Mouse (Mus musculus) c-Kit-negative CD71-positive TER-119-positive erythroid progenitor cells, embryonic 14.5 days (primary cell): Measurements from ENCODE around the gene Vmn2r79.
"Not testable (repeated sequence)": the region's sequence is repeated elsewhere in the genome, so short reads cannot be mapped to it uniquely, and the experiment has no call there.

ENCODE experiments used
- DNase-seq: peaks from one replicate; pipeline ENCODE4 v3.0.0-alpha.2; 2013; ENCODE audit warnings: low read depth, low spot score

Vmn2r79 gene

DNA sequence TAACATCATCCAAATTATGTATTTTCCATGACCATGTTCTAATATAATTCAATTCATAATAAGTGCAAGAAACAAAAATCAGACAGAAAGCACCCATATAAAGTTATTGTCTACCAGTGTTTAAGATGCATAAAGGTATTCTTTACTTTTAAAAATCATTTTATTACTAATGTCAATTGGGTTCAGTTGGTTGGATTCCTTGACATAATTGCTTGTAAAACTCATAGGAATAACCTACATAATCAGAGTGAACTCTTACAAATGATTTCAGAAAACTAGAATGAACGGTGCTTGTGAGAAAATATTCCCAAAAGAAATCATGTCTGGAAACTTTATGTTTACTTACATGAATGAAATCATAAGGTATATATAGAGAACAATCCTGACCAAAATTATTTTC is at the start of gene Vmn2r79:
TSS of gene Vmn2r79 (plus strand) at position 301 of the 400 bp plus-strand sequence.
- not testable (repeated sequence) for DNase-seq

DNA sequence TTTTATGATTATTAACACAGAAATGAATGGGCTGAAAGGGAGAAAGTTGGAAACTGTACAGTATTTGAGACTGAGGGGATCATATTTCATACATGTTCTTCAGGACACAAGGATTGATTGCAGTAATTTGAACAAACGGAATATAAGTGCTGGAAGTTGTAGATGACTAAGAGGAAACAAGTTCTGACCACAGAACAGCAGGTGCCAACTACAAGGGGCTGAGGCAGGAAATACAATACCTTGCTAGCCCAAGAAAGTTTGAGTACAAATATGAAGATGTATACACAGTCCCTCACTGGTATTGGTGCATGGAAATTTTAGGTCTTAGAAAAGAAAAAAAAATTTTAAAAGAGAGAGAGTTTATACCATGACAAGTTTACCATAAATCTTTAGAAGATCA is 1.2 kb upstream of the Vmn2r79 start:
- DNase-seq = no peak

DNA sequence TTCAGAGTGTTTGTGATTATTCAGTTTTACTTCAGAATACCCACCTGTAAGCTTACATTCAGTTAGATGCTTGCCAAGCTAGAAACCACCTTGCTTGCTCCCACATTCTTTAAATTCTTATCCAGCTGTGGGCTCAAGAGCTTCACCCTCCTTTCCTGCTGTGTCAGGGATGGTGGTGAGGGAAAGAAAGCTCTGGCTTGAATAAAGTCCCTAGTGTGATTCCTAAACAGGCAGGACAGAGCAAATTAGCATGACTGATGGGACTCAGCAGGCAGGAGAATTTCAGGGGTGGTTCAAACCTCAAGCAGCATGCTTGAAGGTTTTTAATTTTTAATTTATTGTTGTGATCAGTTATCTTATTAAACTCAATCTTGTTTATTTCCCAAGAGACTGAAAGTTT is 30.6 kb downstream of the Vmn2r79 start:
- DNase-seq = not testable (repeated sequence)

DNA sequence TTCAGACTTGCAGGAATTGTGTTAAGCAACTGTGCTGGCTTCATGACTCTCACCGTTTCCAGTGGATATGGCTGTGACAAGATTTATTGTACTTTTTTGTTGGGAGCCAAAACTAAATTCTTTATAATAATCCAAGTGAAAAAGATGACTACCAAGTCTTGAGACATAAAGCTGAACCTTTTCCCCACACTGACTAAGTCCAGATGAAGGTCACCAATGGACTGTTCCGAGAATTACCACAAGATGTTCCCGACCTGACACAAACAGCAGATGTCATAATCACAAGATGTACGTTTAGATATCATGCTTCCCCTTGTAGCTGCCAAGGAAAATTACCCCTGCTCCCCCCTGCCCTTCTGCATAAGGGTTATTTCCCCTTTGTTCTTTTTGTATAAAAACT is 67.7 kb downstream of the Vmn2r79 start:
- DNase-seq = no peak
